Mouse (Mus musculus) kidney, postnatal 0 days (tissue): ENCODE results near the gene Tbc1d4. TPM values are rescaled to one million over a fixed set of nuclear protein-coding genes. Genes with fewer than 3 reads are reported as not detected.

ENCODE experiments used
- ATAC-seq: fragments of 200-750 bp; cut with Nextera tagmentation; replicated peaks from 2 replicates; pipeline ENCODE4 v1.8.0; 2017; ENCODE audit warnings: low read depth, moderate number of reproducible peaks, moderate TSS enrichment, moderate library complexity; ENCODE audit not compliant: low FRiP score
- DNase-seq: peaks from one replicate; pipeline ENCODE4 v3.0.0-alpha.2; 2016; ENCODE audit warnings: low spot score
- H3K27ac ChIP-seq: fragments of 300-500 bp; sonication (generic); 2 replicates; pipeline ENCODE4 v1.5.1; 2014; ENCODE audit warnings: mild to moderate bottlenecking
- H3K27me3 ChIP-seq: fragments of 300-500 bp; sonication (generic); 2 replicates; pipeline ENCODE4 v1.6.1; 2014; ENCODE audit warnings: low read length, mixed read lengths; ENCODE audit not compliant: insufficient read depth
- H3K36me3 ChIP-seq: fragments of 300-500 bp; sonication (generic); 2 replicates; pipeline ENCODE4 v1.6.1; 2014; ENCODE audit warnings: low read length, mixed read lengths; ENCODE audit not compliant: insufficient read depth
- H3K4me1 ChIP-seq: fragments of 300-500 bp; sonication (generic); replicated peaks from 2 replicates; pipeline ENCODE4 v1.6.1; 2014; ENCODE audit warnings: antibody characterized with exemption, low read length, mixed read lengths; ENCODE audit not compliant: insufficient read depth
- H3K4me2 ChIP-seq: fragments of 300-500 bp; sonication (generic); 2 replicates; pipeline ENCODE4 v1.6.1; 2014; ENCODE audit warnings: mild to moderate bottlenecking, low read length, moderate library complexity, mixed read lengths
- H3K4me3 ChIP-seq: fragments of 300-500 bp; sonication (generic); replicated peaks from 2 replicates; pipeline ENCODE4 v1.5.1; 2014; ENCODE audit warnings: low read depth, low read length
- H3K9ac ChIP-seq: fragments of 300-500 bp; sonication (generic); 2 replicates; pipeline ENCODE4 v1.6.1; 2014; ENCODE audit warnings: low read depth, low read length
- H3K9me3 ChIP-seq: fragments of 300-500 bp; sonication (generic); replicated peaks from 2 replicates; pipeline ENCODE4 v1.6.1; 2016; ENCODE audit warnings: low read length, inconsistent platforms, mixed read lengths
- CTCF ChIP-seq: IDR thresholded peaks from 2 replicates; pipeline ENCODE4 v1.5.1; 2016; ENCODE audit warnings: antibody characterized with exemption, low read depth, mild to moderate bottlenecking, moderate library complexity
- WGBS: fragments of 180-500 bp; shearing (Covaris S2); extraction: QIAGEN DNeasy Blood & Tissue Kit; methylation state at CpG from one replicate; pipeline ENCODE4 v1.1.7; 2014; 5-methylcytosine and 5-hydroxymethylcytosine counted together
- polyA plus RNA-seq: library from polyadenylated mRNA; unstranded; fragments of >200 nt; fragmentation: Nextera tagmentation; extraction: Ambion mirVana; gene quantifications from 2 replicates; pipeline ENCODE4 v1.2.1, GENCODE M21; 2015

The Tbc1d4 gene
- polyA plus RNA-seq, 1 experiment from 2014 or later: 15.9 TPM

- WGBS: 68% methylated on average over 12 of the region's 12 CpGs
- ATAC-seq (no peak), DNase-seq (no peak)
- Histone ChIP-seq H3K4me2 (no peak overlapping the region), H3K27me3 (no peaks in the 10 kb centered on the region), H3K9ac (no peak overlapping the region), H3K4me3 (no peak overlapping the region), H3K27ac (no peak overlapping the region), H3K4me1 (no peaks in the 10 kb centered on the region), H3K9me3 (no peaks in the 10 kb centered on the region), H3K36me3 (no peaks in the 10 kb centered on the region)
- TF ChIP-seq CTCF: no peak
These were observed 47.7 kb downstream of the Tbc1d4 start for GRCm38 (mm10) chr14:101561251-101561701.

- TF ChIP-seq CTCF: no peak
- Histone ChIP-seq H3K9ac (no peak overlapping the region), H3K4me3 (no peak overlapping the region), H3K4me1 (no peaks in the 10 kb centered on the region), H3K27me3 (no peaks in the 10 kb centered on the region), H3K36me3 (no peaks in the 10 kb centered on the region), H3K9me3 (no peaks in the 10 kb centered on the region), H3K4me2 (no peak overlapping the region), H3K27ac (no peak overlapping the region)
- no peak for ATAC-seq
- WGBS: 71% methylated on average over 3 of the region's 3 CpGs
- no peak for DNase-seq
These were observed 49.5 kb downstream of the Tbc1d4 start for GRCm38 (mm10) chr14:101559446-101559845.

- no peak overlapping the region for H3K9ac ChIP-seq
- H3K4me3 ChIP-seq: no peak overlapping the region
- no peak for DNase-seq
- WGBS: 85% methylated on average over 20 of the region's 20 CpGs
- H3K9me3 ChIP-seq: no peaks in the 10 kb centered on the region
- TF ChIP-seq CTCF: no peak
- ATAC-seq: no peak
- H3K36me3 ChIP-seq: no peaks in the 10 kb centered on the region
- 0 out of 2 replicates have a peak, but pooled peaks cover 4% of the 10 kb centered on the region for H3K4me1 ChIP-seq
- no peaks in the 10 kb centered on the region for H3K27me3 ChIP-seq
- H3K27ac ChIP-seq: no peak overlapping the region
- no peak overlapping the region for H3K4me2 ChIP-seq
These were observed 60.0 kb downstream of the Tbc1d4 start for GRCm38 (mm10) chr14:101548885-101549573.

- Histone ChIP-seq H3K4me1 (0 out of 2 replicates have a peak, but pooled peaks cover 6% of the 10 kb centered on the region), H3K27ac (no peak overlapping the region), H3K27me3 (no peaks in the 10 kb centered on the region), H3K36me3 (no peaks in the 10 kb centered on the region), H3K9ac (no peak overlapping the region), H3K4me2 (no peak overlapping the region), H3K9me3 (no peaks in the 10 kb centered on the region), H3K4me3 (no peak overlapping the region)
- 38% methylated on average over 9 of the region's 9 CpGs for WGBS
- TF ChIP-seq CTCF: no peak
- DNase-seq (peak; percentile 43), ATAC-seq (no peak)
These were observed 67.1 kb downstream of the Tbc1d4 start for GRCm38 (mm10) chr14:101541863-101542262.

GRCm38 (mm10) chr14:101541141-101541540 lies 67.8 kb downstream of the Tbc1d4 start:
- H3K9me3 ChIP-seq: no peaks in the 10 kb centered on the region
- 0 out of 2 replicates have a peak, but pooled peaks cover 4% of the 10 kb centered on the region for H3K4me1 ChIP-seq
- no peak overlapping the region for H3K4me3 ChIP-seq
- DNase-seq (no peak), ATAC-seq (no peak)
- 84% methylated on average over 5 of the region's 5 CpGs for WGBS
- H3K36me3 ChIP-seq: no peaks in the 10 kb centered on the region
- H3K27me3 ChIP-seq: no peaks in the 10 kb centered on the region
- no peak for TF ChIP-seq CTCF
- H3K27ac ChIP-seq: no peak overlapping the region
- H3K4me2 ChIP-seq: no peak overlapping the region
- H3K9ac ChIP-seq: no peak overlapping the region

GRCm38 (mm10) chr14:101540466-101540865 lies 68.5 kb downstream of the Tbc1d4 start:
- Histone ChIP-seq H3K36me3 (no peaks in the 10 kb centered on the region), H3K4me3 (no peak overlapping the region), H3K27me3 (no peaks in the 10 kb centered on the region), H3K4me2 (no peak overlapping the region), H3K4me1 (0 out of 2 replicates have a peak, but pooled peaks cover 2% of the 10 kb centered on the region), H3K9ac (no peak overlapping the region), H3K9me3 (no peaks in the 10 kb centered on the region), H3K27ac (no peak overlapping the region)
- 96% methylated on average over 3 of the region's 3 CpGs for WGBS
- ATAC-seq (no peak), DNase-seq (no peak)
- TF ChIP-seq CTCF: no peak
